Mouse (Mus musculus) gastrocnemius, postnatal 10 days (tissue): ENCODE measurements around the gene Dll3. TPM values are rescaled to one million over a fixed set of nuclear protein-coding genes. Genes with fewer than 3 reads are reported as not detected.
A peak's percentile ranks its signal among the peaks of the same experiment; 100 is the strongest.

Source experiments
- DNase-seq: peaks from one replicate; pipeline ENCODE4 v3.0.0; 2021; ENCODE audit warnings: mixed read lengths
- total RNA-seq, 2 experiments: library from RNA; stranded (reverse); gene quantifications; 2 replicates each; pipeline ENCODE4 v1.2.3; 2021

Gene Dll3
- total RNA-seq, 2 experiments from 2014 or later = not detected

DNA sequence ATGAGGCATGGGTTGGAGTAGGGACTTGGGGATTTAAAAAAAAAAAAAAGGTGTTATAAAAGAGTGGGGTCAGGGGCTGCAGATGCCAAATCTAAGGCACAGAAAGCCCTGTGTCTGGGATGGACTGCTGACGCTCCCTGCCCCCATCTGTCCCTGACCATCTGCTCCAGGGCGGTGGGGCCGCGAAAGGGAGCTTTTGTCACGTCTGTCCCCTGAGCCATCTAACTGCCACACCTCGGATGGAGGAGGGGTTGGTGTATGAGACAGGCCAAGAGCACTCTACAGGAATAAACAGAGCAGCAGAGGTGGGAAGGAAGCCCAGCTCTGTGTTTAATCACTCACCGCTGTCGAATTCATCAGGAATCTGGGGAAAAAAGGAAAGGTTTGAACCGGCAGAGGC is 7.7 kb upstream of the Dll3 start:
- DNase-seq = no peak

DNA sequence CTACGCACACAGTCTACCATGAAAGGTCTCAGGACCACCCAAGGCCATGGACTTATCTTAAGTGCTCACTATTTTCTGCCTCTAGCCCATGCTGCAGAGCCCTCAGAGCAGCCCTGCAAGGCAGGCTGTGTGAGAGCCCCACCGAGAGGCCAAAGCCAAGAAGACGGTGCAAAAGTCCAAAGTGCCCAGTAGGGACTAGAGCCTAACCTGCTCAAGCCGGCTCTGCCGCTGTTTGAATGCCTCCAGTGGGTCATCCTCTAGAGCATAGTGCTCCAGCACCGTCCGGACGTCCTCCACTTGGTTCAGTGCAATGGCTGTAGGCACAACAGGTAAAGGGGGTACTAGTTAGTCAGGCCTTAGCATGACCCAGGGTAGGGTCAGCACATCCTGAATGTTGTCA is 4.2 kb upstream of the Dll3 start:
- DNase-seq = no peak

DNA sequence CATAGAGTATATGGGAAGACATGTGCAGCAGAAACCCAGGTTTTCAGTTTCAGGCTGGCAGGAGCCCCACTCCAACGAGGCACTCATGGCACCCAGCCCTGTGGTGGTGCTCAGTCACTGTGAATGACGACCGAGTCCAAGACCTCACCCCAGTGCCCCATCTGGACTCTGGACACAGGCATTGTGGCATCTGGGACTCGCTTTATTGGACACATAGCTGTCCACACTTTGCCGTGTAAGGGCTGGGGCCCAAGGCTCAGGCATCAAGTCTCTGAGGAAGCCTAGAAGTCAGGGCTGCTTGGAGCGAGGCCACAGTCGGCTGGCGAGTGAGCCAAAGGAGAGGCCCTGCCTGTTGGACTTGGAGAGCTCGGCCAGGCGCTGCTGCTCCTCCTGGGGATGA is 3.6 kb upstream of the Dll3 start:
- DNase-seq = no peak

DNA sequence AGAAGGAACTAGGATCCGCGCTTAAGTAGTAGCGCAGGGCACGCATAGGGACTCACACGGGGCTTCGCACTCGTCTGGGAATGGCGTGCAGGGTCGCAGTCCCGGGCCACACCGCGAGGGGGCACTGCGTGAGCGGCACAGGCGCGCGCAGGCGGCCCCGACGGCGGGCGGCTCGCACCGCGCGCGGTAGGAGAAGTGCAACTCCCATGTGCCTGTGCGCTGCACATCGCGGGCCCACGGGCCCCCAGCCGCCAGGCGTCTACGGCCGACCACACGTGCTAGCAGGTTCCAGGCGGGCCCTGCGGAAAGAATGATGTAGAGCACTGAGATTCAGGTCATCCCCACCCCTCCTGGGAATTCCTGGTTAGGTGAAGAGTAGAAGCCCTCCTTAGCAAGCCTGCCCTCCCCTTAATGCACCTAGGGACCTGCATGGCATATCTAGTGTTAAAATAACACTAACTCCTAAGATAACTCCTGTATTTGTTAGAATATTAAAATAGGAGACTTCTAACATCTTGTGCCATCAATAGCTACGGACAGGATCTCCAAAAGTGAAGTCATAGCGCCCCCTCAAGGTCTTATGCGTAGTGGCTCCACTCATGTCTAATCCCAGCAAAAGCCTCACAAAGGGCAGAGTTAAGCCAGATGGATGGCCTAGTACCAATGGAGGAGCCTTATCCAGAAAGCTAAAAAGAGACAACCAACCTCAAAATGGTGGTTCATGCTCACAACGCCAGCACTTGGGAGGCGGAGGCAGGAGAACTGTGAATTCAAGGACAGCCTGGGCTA is 3.0 kb downstream of the Dll3 start:
- DNase-seq = no peak

DNA sequence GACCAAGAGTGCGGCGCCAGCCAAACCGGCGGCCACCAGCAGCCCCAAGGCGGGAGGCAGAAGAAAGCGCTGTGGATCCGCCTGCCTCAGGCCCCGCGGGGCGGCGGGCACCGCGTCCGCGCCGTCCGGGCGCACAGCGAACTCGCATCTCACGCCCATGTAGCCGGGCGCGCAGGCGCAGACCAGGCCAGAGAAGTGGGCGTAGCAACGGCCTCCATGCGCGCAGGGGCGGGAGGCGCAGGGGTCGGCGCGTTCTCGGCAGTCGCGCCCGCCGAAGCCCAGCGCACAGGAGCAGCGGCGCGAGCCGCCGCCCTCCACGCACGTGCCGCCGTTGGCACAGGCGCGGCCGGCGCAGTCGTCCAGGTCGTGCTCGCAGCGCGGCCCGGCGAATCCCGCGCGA is 7.6 kb downstream of the Dll3 start:
- DNase-seq = peak; percentile 71

DNA sequence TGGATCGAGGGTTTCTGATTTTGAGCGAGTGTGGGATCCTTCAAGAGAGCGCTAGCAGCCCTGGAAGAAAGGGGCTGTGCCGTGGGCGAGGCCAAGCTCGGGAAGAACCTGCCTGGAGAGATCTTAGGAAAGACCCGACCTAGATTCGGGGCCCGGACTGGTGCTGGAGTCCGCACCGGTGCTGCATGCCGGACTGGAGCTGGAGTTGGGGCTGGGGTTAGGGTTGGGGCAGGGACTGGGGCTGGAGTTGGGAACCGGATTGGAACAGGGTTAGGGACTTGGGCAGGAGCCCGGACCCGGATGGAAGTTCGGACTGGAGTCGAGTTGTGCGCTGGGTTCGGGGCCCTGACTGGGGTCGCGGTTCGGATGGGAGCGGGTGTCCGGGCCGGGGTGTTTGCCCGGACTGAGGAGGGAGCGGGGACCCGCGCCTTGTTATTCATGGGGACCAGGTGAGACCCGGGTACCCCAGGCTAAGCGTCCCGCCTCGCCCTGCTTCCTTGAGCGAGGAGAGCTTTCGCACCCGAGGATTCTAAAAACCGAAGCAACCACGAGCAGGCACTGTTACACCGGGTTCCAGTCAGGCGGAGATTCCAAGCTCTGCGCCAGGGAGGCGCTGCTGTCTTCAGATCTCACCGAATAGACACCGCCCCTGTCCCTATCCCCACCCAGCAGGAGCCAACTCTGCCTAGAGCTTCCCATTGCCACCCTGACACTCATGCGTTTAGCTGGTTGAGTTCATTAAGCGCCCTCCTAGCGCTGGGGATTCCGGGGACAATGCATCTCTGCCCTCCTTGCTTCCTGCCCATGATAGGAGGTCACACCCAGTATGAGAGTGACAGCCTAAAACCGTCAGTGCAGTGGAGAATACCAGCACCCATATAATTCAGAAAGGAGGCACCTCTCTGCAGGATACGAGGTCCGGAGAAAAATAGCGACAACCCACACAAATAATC is 11.1 kb downstream of the Dll3 start, which contains the start of gene Selenov:
Selenov (minus strand) TSS at position 549 of the 953 bp plus-strand sequence.
- DNase-seq = no peak

DNA sequence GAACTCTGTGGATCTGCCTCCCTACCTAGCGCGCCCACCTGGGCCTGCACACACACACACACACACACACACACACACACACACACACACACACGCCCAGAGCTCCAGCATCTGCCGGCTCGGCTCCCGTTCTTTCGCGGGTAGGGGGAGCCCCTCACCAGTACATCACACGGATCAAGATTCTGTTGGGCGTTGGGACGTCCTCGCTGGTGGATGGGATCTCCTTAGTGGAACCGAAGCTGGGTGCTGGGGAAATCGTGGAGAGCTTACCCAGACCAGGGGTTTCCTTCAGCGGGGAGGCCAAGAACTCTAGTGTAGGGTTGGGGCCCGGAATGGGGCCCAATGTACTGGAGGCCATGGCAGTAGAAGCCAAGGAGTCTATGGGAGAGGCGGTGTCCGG is 11.9 kb downstream of the Dll3 start:
- no peak for DNase-seq

DNA sequence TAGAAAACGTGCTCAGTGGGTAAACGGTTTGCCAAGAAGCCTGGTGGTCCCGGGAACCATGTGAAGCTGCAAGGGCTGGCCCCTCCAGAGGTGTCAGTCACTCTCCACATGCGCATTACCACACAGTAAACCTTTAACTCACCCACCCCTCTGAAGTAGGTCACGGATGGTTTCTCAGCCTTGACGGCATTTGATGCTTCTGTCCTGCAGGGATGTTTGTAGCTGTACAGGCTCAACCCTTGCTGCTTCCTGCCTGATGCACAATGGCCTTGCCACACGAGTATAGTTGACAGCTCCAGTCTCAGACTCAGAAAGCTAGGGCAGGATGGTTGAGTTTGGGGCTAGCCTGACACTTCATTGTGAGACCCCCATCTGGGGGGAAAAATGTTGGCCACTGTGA is 21.4 kb downstream of the Dll3 start:
- no peak for DNase-seq

DNA sequence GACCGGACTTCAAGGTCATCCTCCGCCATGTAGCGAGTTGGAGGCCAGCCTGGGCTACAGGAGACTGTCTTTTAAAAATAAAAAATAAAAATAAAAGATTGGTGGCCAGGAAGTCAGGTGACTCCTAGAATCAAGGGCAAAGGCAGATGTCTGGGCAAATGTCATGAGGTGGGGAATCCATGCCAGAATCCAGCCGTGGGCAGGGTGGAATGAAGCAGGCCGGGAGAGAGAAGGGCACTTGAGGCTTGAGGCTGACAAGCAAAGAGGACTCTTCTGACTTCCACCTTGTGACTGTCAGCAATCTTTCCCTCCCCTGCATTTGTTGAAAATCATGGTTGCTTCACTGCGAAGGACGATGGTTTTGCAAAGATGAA is 23.8 kb downstream of the Dll3 start:
- no peak for DNase-seq

DNA sequence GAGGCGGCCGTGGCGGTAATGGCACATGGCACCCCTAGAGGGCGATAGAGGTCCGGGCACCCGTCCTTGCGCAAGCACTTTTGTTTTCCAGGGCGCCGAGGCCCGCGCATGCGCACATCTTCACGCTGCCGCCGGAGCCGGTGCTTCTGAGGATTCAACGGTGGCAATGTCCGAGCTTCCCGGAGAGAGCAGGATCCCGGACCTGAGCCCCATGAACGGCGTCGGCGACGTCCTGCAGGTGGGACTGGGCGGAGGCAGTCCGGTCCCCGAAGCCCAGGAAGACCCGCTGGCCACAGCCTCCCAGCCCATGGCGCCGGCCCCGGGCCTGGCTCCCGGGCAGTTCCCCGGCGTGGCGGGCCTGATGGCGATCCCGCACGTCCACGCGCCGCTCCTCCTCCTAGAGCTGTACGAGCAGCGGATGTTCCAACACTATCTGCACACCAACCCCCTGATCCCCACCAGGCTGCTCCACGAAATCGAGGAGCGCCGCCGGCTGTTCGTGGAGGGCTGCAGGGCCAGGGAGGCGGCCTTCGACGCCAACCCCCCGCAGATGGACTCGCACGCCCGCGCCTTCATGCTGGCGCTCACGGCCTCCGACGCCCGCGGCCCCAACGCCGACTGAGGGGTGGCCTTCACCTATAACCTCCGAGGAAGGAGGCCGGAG is 24.3 kb downstream of the Dll3 start, which contains the start of gene Eid2b:
Eid2b (plus strand) TSS at position 125 of the 664 bp plus-strand sequence.
- DNase-seq = peak; percentile 98

DNA sequence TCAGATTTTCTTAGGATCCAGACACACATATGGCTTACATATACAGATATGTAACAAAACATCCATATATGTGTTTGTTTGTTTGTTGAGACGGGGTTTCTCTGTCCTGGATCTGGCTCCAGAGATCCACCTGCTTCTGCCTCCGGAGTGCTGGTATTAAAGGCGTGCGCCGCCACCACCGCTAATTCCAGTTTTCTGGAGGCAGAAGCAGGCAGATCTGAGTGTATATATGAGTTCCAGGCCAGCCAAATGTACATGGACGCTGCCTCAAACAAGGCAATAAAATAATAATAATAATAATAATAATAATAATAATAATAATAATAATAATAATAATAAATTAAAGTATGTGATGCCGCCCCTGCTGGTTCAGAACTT is 24.8 kb downstream of the Dll3 start:
- DNase-seq = no peak

DNA sequence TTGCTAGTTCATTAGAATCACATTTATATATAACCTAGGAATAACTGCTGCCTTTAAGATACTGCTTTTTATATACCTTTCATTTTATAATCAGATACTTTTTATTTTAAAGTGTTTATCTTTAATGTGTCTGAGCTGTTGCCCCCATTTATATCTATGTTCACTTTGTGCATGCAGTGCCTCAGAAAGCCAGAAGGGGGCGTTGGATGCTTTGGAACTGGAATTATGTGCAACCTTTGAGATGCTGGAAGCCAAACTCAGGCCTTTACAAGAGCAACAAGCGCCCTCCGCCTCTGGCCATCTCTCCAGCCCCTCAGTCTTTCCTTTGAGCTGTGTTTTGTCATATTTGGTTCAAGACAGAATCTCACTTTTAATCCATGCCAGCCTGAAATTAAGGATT is 30.3 kb downstream of the Dll3 start:
- DNase-seq = no peak

DNA sequence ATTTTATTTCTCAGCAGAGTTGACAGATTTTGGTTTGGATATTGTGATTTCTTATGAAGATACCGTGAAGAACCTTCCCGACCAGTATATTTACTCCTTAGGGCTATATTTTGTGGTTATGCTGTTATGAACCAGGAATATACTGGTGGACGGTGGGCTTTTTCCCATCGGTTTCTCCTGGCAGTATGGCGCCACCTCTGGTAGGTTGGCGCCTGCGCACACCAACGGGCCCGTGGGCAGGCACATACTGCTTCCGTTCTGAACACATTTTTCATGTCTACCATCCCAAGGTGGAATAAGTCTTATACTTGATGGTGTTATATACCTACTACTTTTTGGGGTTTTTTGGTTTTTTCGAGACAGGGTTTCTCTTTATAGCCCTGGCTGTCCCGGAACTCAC is 32.7 kb downstream of the Dll3 start:
- no peak for DNase-seq

DNA sequence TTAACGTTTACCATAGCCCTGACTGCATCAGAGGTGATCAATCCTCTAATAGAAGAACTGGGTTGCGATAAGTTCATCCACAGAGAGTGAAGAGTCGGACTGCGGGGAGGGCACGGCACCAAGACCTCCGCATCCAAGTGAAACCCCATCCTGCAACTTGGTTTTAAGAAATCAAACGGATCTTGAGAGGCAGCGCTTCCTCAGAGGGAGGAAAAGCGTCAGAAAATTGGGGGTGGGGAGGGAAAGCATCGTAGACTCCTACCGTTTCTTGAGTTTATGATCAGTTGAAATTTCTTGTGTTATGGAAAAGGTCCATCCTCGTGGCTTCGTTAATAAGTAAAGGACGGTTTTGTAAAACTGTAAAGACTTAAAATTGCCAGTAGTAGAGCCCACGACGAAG is 33.5 kb downstream of the Dll3 start:
- no peak for DNase-seq

DNA sequence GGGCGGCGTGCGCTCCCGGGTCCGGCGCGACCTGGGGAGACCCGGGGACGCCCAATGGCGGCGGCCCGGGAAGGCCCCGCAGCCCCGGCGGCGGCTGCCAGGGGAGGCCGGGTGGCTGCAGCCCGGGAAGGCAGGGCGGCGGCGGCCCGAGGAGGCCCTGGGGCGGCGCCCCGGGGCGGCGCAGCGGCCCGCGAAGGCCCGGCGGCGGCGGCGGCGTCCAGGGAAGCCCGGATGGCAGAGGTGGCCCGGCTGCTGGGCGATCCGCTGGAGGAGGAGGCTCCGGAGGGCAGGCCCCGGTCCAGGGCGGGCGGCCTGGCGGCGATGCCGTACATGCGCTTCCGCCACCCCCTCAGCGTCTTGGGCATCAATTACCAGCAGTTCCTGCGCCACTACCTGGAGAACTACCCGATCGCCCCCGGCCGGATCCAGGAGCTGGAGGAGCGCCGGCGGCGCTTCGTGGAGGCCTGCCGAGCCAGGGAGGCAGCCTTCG is 34.0 kb downstream of the Dll3 start:
- DNase-seq = peak; percentile 63

DNA sequence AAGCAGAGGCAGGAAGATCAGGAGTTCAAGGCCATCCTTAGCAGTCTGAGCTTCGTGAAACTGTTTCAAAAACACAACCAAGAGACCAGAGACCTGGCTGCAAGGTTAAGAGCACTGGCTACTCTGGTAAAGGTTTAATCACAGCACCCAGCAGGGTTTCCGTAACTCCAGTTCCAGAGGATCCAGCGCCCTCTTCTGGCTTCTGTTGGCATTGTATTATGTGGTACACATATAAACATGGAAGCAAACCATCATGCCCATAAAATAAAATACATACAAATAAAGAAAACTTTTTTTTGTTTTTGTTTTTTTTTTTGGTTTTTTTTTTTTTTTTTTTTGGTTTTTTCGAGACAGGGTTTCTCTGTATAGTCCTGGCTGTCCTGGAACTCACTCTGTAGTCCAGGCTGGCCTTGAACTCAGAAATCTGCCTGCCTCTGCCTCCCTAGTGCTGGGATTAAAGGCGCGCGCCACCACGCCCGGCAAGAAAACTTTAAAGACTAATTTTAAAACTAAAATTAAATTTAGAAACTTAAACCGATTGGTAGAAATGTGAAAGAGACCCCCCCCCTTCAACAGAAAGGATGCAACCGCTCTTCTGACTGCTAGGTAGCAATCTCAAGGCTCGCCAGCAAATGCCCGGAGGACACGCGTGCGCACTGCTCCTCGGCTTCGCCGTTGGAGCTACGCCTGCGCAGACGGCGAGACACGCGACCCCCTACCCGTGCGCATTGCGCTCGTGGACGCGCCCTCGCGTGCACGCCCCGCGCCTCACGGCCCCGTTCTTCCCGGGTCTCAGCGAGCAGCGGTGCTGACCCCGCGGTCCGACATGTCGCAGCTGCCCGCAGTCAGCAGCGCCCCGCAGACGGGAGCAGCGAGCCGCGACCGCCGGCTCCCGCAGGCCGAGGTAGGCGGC is 34.7 kb downstream of the Dll3 start, which contains the start of gene Eid2:
Eid2 (plus strand) TSS at position 753 of the 913 bp plus-strand sequence.
- DNase-seq = peak; percentile 79

DNA sequence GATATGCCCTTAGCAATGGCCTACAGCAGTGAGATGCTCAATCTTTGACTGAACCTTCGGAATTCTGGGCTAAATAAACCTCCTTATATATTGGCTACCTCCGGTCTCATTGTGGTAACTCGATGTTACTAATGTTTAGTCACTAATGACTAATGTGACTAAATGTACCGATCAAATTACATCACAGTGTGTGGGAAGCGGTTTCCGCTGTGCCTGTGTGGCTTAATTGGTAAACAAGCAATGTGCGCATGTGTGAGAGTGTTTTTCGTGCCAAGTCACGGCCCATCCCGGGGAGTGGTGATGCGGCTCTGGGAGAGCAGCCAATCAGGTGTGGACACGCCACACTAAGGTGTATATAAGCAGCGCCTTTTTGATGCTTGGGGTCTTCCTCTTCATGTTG is 36.6 kb downstream of the Dll3 start:
- no peak for DNase-seq

DNA sequence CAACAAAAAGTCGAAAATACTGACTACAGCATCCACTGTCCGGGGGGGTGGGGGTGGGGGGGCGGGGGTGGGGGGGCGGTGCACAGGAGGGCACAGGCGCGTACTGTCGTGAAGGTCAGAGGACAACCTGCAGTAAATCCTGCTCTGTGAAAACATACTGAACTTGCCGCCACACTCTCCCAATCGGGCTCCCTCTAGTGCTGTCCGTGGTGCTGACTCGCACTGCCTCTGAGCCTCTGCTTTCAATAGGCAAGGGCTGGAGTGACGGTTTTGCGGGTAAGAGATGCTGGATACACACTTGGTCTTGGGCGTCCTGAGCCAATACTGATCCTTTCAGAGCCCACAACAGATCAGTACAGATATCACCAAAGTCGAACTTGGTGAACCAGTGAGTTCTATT is 38.3 kb downstream of the Dll3 start:
- peak; percentile 76 for DNase-seq

DNA sequence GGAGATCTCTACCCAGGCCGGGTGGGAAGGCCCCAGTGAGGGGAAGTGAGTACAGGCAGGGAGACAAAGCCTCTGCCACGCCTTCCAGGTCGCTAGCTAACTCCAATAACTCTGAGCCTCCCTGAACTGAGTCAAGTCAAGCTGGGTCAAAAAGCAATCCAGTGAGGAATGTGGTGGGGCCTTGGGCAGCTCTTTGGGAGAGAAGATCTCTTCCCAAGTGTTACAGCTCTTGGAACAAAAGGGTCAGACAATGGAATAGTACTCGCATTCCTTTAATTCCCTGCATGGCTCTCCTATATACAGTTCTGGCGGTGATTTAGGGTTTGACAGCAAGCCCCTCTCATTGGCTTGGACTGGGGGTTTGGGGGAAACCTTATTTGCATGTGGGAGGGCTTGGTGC is 39.2 kb downstream of the Dll3 start:
- no peak for DNase-seq

DNA sequence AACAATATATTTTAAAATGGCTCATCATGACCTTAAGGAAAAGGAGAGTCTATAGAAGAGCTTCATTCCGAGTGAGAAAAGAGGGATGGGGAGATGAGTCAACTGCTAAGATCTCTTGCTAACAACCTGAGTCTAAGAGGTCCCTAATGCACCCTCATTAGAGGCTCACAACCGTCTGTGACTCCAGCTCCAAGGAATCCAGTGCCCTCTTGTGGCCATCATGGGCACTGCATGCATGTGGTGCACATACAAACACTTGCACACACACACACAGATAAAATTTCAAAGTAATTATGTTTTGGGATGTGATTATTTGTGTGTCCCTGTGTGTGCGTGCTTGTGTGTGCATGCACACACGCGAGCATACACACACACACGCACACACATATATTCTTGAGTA is 46.6 kb downstream of the Dll3 start:
- DNase-seq = no peak

DNA sequence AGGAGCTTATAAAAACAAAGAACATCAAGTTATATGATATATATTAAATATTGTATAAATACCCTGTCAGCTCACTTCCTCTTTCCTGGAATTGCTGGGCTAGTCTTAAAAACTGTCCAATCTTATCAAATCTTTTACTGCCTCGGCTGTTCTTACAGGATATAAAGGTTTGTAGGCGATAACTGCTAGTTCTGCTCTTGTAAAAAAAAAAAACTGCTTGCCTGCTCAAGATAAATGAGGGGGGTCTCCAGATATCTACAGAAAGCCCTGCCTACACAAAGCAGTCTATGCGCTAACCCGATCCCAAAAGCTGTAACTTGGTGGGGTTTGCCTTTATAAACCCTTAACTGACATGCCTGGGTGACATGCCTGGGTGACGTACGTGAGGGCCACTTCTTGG is 47.4 kb downstream of the Dll3 start:
- no peak for DNase-seq
